Comparison of ENCODE assay signal across 27 mouse cellular contexts in the genomic region with DNA sequence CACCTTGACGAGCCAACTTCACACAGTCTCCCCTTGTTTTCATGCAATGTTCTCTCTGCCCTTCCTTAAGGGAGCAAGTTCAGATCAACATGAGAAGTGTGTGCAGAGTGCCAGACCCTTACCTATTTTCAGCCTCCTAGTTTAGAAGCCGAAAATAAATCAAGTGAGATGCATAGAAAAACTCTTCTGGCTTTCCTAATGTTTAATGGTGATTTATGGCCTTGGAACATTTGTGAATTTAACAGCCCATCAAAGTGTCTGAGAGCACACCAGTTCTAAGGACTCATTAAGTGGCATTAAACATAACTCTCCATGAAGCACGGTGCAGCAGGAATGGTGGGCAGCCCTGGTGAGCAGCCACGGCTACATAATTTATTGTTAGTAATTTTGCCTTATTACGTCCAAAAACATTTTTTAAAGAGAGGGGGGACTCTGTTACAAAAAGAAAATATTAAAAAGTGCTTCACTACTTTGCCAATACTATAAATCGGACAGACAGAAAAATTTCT. TPM values are rescaled to one million over a fixed set of nuclear protein-coding genes. Genes with fewer than 3 reads are reported as not detected.
DNase-seq lines count a peak whose midpoint lies in the region; ATAC-seq lines count a peak whose summit lies in the region.
"Had no signal": no experiment of that assay in that cellular context is flagged by ENCODE, and none has a peak within 500 bp of the region (broad histone marks: within the 10 kb centered on the region; RNA-seq: fewer than 3 reads in every experiment).

No protein-coding gene starts in this region.

- 26% methylated on average over 6 of the region's 6 CpGs for WGBS in kidney, embryonic 14.5 days
- 43% methylated on average over 6 of the region's 6 CpGs for WGBS in neural tube, embryonic 15.5 days
- WGBS in limb, embryonic 11.5 days, result 16% methylated on average over 6 of the region's 6 CpGs

- H3K9ac ChIP-seq in kidney, embryonic 14.5 days (ENCODE audit: low read depth, low read length), result no peak overlapping the region
- H3K9ac ChIP-seq in neural tube, embryonic 15.5 days (replicated peaks), result no peak overlapping the region
- H3K9ac ChIP-seq in limb, embryonic 11.5 days (ENCODE audit: low read length), result no peak overlapping the region
- H3K9ac ChIP-seq: embryonic facial prominence, embryonic 13.5 days; forebrain, embryonic 12.5 days; forebrain, embryonic 15.5 days; hindbrain, embryonic 12.5 days; hindbrain, embryonic 15.5 days had no signal

- H3K9me3 ChIP-seq in kidney, embryonic 14.5 days (ENCODE audit: control insufficient read depth, low read length), result 0 out of 2 replicates have a peak, but pooled peaks cover 2% of the 10 kb centered on the region
- H3K9me3 ChIP-seq in neural tube, embryonic 15.5 days (replicated peaks), result no peaks in the 10 kb centered on the region
- H3K9me3 ChIP-seq in limb, embryonic 11.5 days (ENCODE audit: control insufficient read depth, low read length), result no peaks in the 10 kb centered on the region
- H3K9me3 ChIP-seq: embryonic facial prominence, embryonic 13.5 days; forebrain, embryonic 12.5 days; forebrain, embryonic 15.5 days; hindbrain, embryonic 12.5 days; hindbrain, embryonic 15.5 days had no signal

- 0 out of 2 replicates have a peak, but pooled peaks have one; percentile 52 for ATAC-seq in kidney, embryonic 14.5 days (ENCODE audit: low FRiP score, low TSS enrichment)
- no peak for ATAC-seq in neural tube, embryonic 15.5 days (ENCODE audit: low FRiP score)
- peak; percentile 65; the same call in 1 of the 2 replicates for ATAC-seq in limb, embryonic 11.5 days (ENCODE audit: insufficient number of reproducible peaks, low FRiP score, low TSS enrichment, low read depth)
- ATAC-seq: forebrain, embryonic 15.5 days; Patski had no signal

- H3K27me3 ChIP-seq in kidney, embryonic 14.5 days (ENCODE audit: control insufficient read depth, insufficient read depth, low read length), result no peaks in the 10 kb centered on the region
- no peaks in the 10 kb centered on the region for H3K27me3 ChIP-seq in neural tube, embryonic 15.5 days (replicated peaks)
- no peaks in the 10 kb centered on the region for H3K27me3 ChIP-seq in limb, embryonic 11.5 days (ENCODE audit: control insufficient read depth, insufficient read depth, low read length)
- H3K27me3 ChIP-seq: CH12.LX; embryonic facial prominence, embryonic 13.5 days; forebrain, embryonic 12.5 days; forebrain, embryonic 15.5 days; hindbrain, embryonic 12.5 days; hindbrain, embryonic 15.5 days; Patski had no signal

- H3K36me3 ChIP-seq in kidney, embryonic 14.5 days (ENCODE audit: control insufficient read depth, insufficient read depth, low read length), result no peaks in the 10 kb centered on the region
- H3K36me3 ChIP-seq in neural tube, embryonic 15.5 days, result no peaks in the 10 kb centered on the region
- H3K36me3 ChIP-seq in limb, embryonic 11.5 days (ENCODE audit: control insufficient read depth, insufficient read depth, low read length), result no peaks in the 10 kb centered on the region
- H3K36me3 ChIP-seq: forebrain, embryonic 12.5 days; forebrain, embryonic 15.5 days; G1E; hindbrain, embryonic 12.5 days; hindbrain, embryonic 15.5 days had no signal

- no peak for DNase-seq in kidney, postnatal 36 days
- DNase-seq in neural tube, embryonic 10.5 days (ENCODE audit: extremely low spot score, low spot score), result peak; percentile 12
- no peak for DNase-seq in limb, embryonic 11.5 days (ENCODE audit: low spot score)
- no peak for DNase-seq in gastrocnemius, adult 18-20 months (ENCODE audit: low spot score)
- DNase-seq: adrenal gland, postnatal 10 days; adrenal gland, postnatal 36 days; B cell, adult 2 months; cerebellum, adult 18-20 months; cerebellum, adult 9-10 months; cerebellum, postnatal 14 days; gastrocnemius, adult 2 months; gastrocnemius, postnatal 14 days; heart, adult 11 months had no signal

- H3K4me2 ChIP-seq in kidney, embryonic 14.5 days (replicated peaks; ENCODE audit: low read depth, low read length), result no peak overlapping the region
- H3K4me2 ChIP-seq in neural tube, embryonic 15.5 days, result no peak overlapping the region
- H3K4me2 ChIP-seq in limb, embryonic 11.5 days (ENCODE audit: low read depth, severe bottlenecking), result no peak overlapping the region
- H3K4me2 ChIP-seq: embryonic facial prominence, embryonic 13.5 days; forebrain, embryonic 12.5 days; forebrain, embryonic 15.5 days; heart, embryonic 11.5 days; hindbrain, embryonic 12.5 days; hindbrain, embryonic 15.5 days had no signal

- H3K4me3 ChIP-seq in kidney, embryonic 14.5 days (ENCODE audit: low read length), result no peak overlapping the region
- no peak overlapping the region for H3K4me3 ChIP-seq in neural tube, embryonic 15.5 days (replicated peaks)
- H3K4me3 ChIP-seq in limb, embryonic 11.5 days (ENCODE audit: low read depth, low read length), result no peak overlapping the region
- H3K4me3 ChIP-seq: embryonic facial prominence, embryonic 10.5 days; embryonic facial prominence, embryonic 13.5 days; erythroblast, embryonic 14.5 days; forebrain, embryonic 12.5 days; forebrain, embryonic 15.5 days; gastrocnemius, adult 2 months; hindbrain, embryonic 12.5 days; hindbrain, embryonic 15.5 days had no signal

- H3K4me1 ChIP-seq in kidney, embryonic 14.5 days (ENCODE audit: control insufficient read depth, insufficient read depth, low read length), result peaks cover 7% of the 10 kb centered on the region; the same call in 1 of the 2 replicates
- H3K4me1 ChIP-seq in neural tube, embryonic 15.5 days, result 0 out of 2 replicates have a peak, but pooled peaks cover 3% of the 10 kb centered on the region
- H3K4me1 ChIP-seq in limb, embryonic 11.5 days (ENCODE audit: control insufficient read depth, insufficient read depth, low read length), result peaks cover 13% of the 10 kb centered on the region
- H3K4me1 ChIP-seq: forebrain, embryonic 15.5 days; hindbrain, embryonic 15.5 days had no signal

- no peak overlapping the region for H3K27ac ChIP-seq in kidney, embryonic 14.5 days (ENCODE audit: low read depth, low read length)
- H3K27ac ChIP-seq in neural tube, embryonic 15.5 days (replicated peaks), result no peak overlapping the region
- H3K27ac ChIP-seq in limb, embryonic 11.5 days (replicated peaks; ENCODE audit: low read depth, low read length), result no peak overlapping the region
- H3K27ac ChIP-seq: embryonic facial prominence, embryonic 10.5 days; embryonic facial prominence, embryonic 13.5 days; forebrain, embryonic 12.5 days; forebrain, embryonic 15.5 days; gastrocnemius, adult 2 months; hindbrain, embryonic 12.5 days; hindbrain, embryonic 15.5 days had no signal

RNA-seq across cellular contexts. Expression of a gene that starts 44.5 kb away (rescaled TPM):
- 26.6 and 36.4 TPM in 2 replicates for polyA plus RNA-seq in kidney, embryonic 14.5 days (2014; fragmentation: Nextera tagmentation; extraction: Ambion mirVana)
- 44.4 and 46.0 TPM in 2 replicates for polyA plus RNA-seq in neural tube, embryonic 15.5 days (2015; fragmentation: Nextera tagmentation; extraction: Ambion mirVana)
- 32.8 and 32.9 TPM in 2 replicates for polyA plus RNA-seq in limb, embryonic 11.5 days (2014; fragmentation: Nextera tagmentation; extraction: Ambion mirVana)
- total RNA-seq in gastrocnemius, adult 18-20 months (2021), result under 1 TPM; 0.62 to 0.73 TPM
- total RNA-seq: hematopoietic stem cell, adult 5-6 weeks had no signal
- polyA plus RNA-seq: erythroblast, embryonic 14.5 days; G1E had no signal
